Mouse (Mus musculus) megakaryocyte, embryonic 14.5 days (primary cell): ENCODE measurements around the gene Utrn.

ENCODE experiments used
- FLI1 ChIP-seq: IDR thresholded peaks from 2 replicates; pipeline ENCODE4 v1.6.1; 2012; ENCODE audit warnings: low read length, inconsistent platforms, mixed read lengths
- GATA1 ChIP-seq: IDR thresholded peaks from 3 replicates; pipeline ENCODE4 v1.6.1; 2012; ENCODE audit warnings: mixed read lengths, low read length, inconsistent platforms, borderline replicate concordance

DNA sequence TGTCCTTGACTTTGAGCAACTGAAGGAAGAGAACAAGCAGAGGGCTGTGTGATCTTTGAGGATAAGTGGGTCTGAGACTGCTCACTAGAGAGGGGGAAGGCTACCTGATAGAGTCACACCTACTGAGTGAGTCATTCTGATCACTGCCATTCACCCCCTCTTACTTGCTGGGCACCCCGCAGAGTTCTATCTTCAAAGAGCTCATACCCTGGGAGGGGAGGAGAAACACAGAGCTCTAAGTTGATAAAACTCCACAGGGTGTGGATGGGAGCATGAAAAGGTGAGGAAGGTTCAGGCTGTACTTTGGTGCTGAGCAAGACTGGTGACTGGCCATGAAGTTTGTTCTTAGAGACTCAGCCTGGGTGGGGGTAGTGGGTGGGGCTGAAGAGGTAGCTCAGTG is 164.9 kb downstream of the Utrn start:
- no peak for TF ChIP-seq GATA1
- no peak for TF ChIP-seq FLI1
